Mouse (Mus musculus) layer of hippocampus, postnatal 10 days (tissue): Measurements from ENCODE around the gene Cd9. TPM values are rescaled to one million over a fixed set of nuclear protein-coding genes. Genes with fewer than 3 reads are reported as not detected.
A peak's percentile ranks its signal among the peaks of the same experiment; 100 is the strongest.

Experiments used
- DNase-seq, 2 experiments: peaks; one replicate each; pipeline ENCODE4 v3.0.0; 2021; ENCODE audit warnings: low spot score in 2 of 2
- long read RNA-seq: library from polyadenylated mRNA; stranded (forward); transcript quantifications from one replicate; pipeline ENCODE4 v2.0.0, GENCODE M21; 2023
- total RNA-seq, 2 experiments: library from RNA; stranded (reverse); gene quantifications; 2 replicates each; pipeline ENCODE4 v1.2.3; 2021

Gene Cd9
- total RNA-seq, result 100 to 1,000 TPM; 101 to 102 TPM
- long read RNA-seq, transcript Cd9-201 (8 exons, 1,228 nt), result major isoform, 231 of 237 reads
- long read RNA-seq, partial matches to known transcripts, result 2 of 237 reads
- long read RNA-seq, other reads (novel, unspliced or antisense), result 4 of 237 reads

DNA sequence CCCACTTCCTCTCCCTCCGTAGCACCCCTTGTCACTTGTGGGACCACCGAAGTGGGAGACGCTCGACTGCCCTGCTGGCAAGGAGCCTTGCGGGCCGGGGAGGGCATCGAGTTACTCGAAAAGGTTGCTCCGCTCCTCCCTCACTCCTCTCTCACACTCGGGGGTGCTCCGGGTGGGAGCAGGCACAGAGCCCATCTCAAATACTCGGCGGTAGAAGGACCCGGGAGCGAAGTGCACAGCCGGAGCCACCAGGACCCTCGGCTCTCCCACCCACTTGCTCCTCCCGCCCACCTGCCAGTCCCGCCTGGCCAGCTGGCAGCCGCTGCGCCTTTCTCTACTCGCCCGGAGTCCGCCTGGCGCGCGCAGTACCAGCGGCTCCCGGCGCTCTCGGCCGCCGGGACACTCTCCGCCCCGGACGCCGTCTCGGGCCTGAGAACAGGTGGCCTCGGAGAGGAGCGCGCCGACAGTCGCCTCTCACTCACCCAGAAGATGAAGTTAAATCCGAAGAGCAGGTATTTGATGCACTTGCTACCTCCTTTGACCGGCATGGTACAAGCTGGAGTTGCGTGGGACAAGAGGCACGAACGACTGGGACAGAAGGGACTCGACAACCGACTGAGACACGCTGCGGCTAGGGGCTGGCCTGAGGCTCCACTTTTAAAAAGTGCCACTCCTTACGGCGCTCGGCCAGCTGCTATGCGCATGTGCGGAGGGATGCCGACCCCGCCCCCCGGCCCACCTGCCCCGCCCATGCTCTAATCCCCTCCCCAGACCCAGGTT is at the start of gene Cd9:
TSS of gene Cd9 (minus strand) at position 700 of the 780 bp plus-strand sequence.
- DNase-seq, result peak; percentile 71 to 83

DNA sequence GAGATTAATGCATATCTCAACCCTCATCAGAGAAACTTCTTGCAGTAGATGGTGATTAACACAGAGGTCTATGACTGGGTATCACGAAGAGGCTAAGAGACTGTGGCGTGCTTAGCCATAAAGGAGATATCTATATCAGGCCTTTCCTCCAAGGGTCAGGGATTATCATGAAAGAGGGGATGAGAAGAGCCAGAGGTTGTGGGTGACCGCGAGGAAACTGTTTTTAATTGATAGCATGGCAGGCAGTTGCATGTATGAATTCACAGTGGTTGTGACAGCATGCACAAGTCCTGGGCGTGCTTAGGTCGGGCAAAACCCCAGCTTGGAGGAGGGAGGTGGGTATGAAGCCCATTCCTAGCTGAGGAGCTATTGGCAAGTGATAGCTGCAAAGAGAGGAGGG is 46.7 kb upstream of the Cd9 start:
- no peak for DNase-seq

DNA sequence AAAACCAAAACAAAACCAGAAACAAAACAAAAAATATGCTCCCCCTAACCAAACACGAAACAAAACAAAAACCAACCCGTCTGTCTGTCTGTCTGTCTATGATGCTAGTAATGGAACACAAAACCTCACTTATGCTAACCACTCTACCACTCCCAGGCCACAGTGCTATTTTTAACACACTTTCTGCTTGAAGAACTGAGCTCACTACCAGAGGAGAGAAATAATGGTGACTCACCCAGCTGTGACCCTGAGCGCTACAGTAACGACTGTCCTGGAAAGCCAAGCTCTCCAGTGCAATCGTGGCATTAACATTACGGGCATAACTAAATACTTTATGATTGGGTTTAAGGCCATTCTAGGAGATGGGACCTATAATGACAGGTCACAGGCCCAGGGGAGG is 46.2 kb upstream of the Cd9 start:
- no peak for DNase-seq

DNA sequence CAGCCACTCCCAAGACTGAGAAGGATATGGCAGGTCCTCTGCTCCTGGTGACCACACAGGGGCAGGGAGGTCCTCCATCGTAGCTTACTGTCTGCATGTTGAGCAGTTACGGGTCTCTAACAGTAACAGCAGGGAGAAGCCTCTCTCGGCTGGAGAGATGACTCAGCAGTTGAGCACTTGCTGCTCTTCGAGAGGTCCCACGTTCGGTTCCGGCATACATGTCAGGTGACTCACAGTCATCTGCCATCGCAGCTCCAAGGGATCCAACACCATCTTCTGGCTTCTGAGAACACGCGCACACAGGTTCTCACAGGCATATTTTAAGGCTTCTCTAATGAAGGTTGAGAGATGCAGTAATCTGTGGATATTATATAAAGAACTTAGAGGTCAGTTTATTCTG is 45.6 kb upstream of the Cd9 start:
- no peak for DNase-seq

DNA sequence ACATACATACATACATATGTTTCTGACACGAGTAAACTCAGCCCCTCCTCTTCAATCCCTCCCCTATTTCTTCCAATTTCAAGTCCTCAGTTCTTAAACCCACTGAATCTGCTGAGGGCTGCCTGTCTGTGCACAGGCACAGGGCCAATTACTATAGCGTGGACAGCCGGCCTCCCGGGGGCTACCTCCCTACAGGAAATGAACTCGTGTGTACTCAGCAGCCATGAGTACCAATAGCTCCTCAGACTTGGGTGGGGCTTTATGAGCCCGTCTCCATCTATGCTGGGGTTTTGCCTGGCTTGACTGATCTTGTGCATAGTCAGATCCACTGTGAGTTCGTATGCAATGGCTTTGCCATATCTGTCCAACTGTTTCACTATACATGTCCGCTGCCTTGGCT is 44.8 kb upstream of the Cd9 start:
- no peak for DNase-seq

DNA sequence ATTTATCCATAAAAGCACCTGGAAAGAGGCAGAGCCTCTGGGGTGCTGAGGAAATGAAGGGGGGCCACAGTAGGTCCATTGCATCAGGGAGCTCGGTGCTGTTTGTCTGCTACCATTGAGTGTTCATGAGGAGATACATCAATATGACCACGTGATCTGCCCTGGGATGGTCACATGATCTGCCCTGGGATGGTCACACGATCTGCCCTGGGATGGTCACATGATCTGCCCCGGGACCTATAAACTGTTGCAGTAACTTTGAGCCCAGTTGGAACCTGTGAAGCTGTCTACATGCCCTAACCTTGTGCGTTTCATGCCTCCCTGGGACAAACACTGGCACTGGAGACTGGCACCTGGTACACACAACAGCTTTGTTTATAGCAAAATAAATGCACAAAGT is 43.9 kb upstream of the Cd9 start:
- no peak for DNase-seq

DNA sequence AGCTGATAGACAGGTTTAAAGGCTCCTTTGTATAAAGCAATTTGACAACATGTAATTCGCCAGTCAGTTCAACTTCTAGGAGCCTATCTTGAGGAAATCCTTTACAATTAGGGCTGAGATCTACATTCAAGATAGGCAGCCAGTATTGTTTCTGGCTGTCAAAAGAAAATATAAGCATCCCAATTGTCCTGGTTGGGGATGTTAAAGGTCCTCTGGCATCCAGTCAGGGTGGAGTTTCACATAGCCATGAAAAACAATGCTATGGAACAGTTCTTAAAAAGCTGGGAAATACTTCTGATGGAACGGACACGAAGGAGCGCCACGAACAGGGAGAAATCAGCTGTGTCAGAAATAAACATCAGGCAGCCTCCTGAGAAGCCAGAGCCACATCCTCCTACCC is 40.4 kb upstream of the Cd9 start:
- no peak for DNase-seq

DNA sequence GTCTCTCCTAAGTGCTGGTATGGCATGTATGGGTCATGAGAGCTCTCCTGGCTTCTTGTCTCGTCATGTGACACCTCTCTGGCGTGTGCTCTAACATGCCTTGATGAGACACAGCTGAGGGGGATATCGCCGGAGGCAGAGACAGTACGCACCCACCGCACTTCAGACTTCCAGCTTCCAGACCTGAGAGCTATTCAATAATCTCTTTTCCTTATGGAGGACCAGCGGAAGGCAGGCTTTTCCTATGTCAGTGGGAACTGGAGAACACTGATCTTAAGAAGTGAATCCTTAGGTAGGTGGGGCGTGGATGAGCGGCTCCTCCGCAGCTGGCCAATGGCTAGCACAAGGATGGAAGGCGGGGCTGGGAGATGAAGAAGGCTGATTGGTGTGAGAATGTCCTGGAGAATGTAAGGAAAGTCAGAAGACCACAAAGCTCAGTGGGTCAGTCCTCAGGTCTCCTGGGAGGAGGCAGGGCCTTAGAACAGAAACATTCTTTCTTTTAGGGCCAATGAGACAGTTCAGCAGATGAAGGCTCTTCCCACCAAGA is 38.6 kb upstream of the Cd9 start:
- DNase-seq, result no peak

DNA sequence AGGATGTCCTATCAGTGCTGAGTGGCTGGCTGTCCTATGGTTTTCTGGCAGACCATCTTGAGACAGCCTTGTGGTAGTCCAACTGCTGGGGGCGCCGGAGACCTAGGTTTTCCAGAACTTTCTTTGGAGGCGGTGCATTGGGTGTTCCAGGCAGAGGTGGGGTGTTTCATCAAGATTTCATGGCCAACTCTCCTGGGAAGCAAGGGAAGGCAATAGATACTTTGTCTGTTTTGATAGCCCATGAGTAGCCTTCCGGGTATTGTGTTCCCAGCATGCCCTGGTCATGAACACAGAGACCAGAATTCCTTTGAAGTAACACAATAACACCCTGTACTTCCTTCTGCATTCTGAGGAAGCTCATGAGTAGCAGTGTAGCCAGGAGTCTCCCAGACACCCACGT is 34.9 kb upstream of the Cd9 start:
- no peak for DNase-seq

DNA sequence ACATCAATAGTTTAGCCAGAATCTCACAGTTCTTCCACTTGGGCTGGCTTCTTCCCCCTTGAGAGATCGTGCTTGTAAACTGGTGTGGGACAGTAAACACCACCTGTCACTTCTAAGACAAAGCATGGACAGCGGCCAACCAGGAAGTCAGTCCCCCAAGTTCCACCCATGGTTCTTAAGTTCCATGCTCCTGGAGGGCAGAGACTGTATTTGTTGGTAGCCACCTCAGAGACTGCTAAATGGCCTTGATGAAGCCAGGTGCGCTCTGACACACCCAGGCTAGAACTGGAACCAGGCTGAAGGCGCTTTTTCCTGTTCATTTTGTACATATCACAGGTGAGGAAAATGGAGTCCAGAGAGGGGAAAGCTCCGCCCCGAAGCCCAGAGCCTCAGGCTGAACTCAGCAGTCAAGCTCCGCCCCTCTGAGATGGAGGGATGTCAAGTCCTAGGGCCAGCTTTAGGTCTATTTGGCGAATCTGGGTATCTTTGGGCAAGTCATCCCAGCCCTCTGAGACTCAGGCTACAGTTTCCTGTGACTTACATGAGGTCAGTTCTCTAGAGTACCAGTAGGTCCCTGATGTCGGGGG is 34.1 kb upstream of the Cd9 start:
- no peak for DNase-seq

DNA sequence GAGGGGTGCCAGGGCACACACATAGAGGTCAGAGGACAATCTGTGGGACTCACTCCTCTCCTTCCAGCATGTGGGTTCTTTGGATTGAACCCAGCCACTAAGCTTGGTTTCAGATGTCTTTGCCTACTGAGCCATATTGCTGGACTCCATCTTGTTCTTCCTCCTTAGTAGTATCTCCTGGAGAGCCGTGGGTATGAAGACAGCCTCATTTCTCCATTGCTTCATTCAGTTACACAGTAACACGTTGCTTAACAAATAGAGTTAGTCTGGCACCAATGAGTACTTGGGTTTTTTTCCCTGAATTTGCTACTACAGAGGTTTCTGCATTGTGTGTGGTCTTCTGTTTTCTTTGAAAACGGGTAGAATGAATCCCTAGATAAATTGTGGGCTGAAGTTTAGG is 31.5 kb upstream of the Cd9 start:
- DNase-seq, result no peak

DNA sequence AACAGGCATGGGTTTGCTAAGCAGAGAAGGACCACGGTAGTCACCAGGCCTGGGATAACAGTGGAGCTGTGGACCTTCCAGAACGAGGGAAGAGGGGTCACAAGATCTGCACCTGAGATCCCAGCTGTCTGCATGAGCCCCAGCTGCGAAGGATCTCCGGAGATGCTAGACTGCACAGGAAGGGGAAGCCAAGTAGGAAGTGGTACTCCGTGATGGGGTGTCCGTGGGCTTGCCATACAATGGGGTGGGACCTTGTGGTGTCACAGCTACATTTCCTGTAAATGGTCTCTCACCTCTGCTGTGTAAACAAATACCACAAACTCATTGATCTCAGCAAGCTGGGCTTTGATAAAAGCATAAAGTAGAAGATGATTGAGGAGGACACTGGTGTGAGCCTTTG is 29.4 kb upstream of the Cd9 start:
- no peak for DNase-seq

DNA sequence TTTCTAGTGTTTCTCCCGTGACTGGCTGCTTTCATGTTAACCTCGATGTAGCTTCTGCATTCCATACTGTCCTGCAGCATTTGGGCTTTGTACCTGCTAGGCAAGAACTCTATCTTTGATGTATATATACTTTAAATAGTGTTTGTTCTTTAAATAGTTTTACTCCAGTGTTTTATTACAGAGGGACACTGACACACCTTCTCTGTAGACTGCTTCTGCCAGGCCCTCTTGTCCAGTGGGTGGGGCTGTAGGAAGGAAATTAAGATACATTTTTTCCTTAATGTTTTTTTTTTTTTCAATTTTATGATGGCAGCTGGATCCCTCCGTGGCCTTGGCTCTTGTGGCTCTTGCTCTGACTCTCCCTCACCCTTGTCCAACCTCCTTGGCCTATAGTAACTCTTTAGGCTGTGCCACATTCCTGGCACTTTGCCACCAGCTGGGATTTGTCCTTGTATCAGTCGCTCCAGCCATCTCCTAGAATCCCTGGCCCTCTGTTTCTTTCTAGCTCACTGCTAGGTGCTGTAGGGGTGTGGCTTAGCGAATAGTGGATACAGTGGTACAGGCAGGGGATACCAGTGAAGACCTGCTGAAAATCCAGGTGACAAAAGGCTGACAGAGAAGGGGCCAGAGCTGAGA is 27.1 kb upstream of the Cd9 start:
- DNase-seq, result no peak

DNA sequence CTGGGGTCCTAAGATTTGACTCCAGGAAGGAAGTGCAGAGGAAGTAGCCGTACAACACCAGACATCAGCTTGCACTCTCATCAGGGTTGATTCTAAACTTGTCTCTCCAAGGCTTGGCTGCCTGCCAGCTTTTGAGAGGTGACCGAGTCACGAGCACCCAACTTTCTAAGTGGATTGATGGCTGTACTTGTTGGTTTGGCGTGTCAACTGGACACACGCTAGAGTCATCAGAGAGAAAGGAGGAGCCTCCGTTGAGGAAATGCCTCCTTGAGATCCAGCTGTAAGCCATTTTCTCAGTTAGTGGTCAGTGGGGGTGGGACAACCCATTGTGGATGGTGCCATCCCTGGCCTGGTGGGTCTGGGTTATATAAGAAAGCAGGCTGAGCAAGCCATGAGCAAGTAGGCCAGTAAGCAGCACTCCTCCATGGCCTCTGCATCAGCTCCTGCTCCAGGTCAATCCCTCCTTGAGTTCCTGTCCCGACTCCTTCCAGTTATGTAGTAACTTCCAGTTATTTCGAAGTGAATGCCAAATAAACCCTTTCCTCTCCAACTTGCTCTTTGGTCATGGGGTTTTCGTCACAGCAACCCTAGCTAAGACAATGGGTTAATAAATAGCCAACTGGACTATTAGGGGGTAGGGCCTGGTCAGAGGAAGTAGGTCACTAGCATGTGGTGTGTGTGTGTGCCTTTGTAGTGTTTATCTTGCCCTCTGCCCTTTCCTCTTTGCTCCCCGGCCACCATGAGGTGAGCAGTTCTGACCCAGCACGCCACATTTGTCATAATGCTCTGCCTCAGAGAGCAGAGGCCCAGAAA is 21.1 kb upstream of the Cd9 start:
- no peak for DNase-seq

DNA sequence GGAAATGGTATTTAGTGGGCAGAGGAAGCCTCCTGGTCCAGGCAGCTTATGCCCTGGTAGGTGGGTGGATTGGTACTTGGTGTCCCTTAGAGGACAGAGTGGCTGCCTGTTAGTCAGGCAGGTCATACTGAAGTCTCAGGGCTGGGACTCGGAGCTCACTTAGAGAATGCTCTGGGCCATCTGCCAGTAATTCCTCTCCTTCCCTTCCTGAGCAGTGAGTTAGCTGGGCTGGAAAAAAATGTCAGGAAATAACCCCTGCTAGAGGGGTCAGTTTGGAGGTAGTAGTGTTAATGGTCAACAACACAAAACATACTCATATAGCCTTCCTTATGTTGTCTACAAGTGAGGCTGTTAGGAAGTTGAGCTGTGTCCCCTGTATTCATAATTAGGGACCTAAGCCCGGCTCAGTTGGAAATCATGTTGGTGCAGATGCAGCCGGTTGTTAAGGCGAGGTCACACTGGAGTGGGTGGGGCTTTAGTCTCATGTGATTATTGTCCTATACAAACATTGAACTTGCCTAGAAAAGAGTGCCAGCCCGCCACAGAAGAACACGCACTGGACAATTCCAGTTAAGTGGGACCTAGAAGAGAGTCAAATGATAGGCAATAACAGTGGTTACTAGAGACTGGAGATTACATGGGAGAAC is 18.5 kb upstream of the Cd9 start:
- no peak for DNase-seq

DNA sequence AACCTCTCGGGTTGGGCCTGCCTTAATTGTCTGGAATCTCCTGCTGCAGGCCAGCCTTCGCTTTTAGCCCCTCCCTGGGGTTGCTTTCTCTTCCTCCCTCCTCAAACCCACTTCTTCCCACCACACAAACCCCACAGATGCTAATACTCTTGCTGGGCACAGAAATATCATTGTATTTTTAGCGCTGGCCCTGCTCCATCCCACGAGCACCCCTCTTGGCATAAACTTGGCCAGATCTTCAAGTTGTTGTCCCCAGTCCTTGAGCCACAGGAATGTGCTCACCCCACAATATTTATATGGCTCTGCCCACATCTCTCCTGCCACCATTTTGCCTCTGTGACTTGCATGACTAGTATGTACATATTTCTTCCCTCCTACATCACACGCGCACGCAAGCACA is 16.6 kb upstream of the Cd9 start:
- no peak for DNase-seq

DNA sequence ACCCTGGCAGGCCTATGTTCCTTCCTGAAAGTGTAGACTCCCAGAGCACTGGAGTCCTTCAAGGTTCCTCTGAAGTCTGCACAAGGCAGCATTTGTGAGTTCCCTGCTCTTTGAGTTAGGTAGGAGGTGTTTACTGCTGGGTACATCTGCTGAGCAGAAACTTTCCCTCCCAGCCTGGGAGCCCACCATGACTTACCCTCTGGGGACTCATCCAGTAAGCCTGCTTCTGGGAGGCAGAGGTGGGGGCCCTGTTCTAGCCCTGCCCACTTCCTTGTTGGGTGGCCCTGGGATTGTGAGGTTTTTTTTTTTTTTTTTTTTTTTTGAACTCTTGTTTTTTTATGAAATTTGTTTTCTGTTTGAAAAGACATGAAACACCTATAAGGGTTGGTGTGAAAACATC is 16.1 kb upstream of the Cd9 start:
- DNase-seq, result no peak

DNA sequence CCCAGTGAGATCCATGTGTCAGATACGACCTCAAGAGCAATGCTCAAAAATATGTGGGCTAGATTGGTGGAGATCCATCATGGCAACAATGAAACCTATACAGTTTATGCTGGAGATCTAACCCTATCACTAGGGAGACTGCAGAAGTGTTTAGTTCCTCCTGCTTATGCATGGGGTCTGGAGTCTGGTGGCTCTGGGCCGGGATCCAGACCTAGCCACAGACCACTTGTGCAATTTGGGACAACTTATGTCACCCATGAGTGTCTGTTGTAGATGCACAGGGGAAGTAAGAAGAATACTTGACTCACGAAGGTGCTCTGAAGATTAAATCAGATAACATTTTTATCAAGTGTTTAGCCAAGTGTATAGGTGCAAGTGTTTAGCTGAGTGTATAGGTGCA is 15.2 kb upstream of the Cd9 start:
- no peak for DNase-seq

DNA sequence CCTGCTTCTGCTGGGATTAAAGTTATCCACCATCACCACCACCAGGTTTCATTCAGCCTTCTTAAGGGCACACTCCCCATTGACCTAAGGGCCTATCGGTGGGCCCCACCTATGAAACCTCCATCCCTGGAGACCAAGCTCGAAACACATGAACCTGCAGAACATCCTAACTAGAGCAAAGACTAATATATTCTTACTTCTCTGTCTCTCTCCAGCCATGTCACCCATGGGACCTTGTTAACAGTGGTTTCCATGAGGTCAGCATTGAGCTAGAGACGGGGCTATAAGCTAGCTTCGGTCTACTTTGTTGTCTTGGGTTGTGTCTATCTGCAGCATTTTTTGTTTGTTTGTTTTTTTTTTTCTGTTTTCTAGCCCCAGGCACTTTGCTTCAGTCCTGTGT is 11.8 kb upstream of the Cd9 start:
- no peak for DNase-seq

DNA sequence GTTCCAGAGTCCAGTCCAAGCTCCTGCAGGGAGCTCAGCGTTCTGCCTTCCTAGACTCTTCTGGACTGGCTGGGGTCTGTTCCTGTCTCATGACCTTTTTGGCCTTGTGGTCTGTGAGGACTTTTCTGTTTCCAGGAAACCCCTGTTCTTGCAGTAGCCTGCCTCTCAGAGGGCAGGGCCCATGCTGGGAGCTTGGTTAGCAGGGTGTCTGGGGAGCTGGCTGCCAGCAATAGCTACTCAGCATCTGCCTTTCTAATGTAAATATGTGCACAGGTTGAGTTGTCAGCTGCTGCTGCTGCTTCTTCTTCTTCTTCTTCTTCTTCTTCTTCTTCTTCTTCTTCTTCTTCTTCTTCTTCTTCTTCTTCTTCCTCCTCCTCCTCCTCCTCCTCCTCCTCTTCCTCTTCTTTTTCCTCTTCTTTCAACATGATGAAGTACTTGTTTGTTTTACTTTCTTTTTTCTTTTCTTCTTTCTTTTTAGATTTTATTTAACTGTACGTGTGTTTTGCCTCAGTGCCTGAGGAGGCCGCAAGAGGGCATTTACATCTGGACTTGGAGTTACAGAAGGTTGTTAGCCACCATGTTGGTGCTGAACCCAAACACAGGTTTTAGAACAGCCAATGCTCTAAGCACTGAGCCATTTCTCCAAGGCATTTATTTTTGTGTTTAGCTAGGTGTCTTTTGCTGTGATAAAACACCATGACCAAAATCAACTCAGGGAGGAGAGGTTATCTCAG is 10.2 kb upstream of the Cd9 start:
- no peak for DNase-seq
